Mouse (Mus musculus) mouse trophoblast stem cell (cell line): ENCODE data around the gene Tas2r110.

ENCODE experiments used
- in situ Hi-C, 2 experiments: fragments of 300-500 bp; cut with MseI, MboI; formaldehyde crosslinking; loops; 2 replicates in 1 of 2; 3 replicates in 1 of 2; pipeline ENCODE4 v1.15.1; 2025

Gene Tas2r110

DNA sequence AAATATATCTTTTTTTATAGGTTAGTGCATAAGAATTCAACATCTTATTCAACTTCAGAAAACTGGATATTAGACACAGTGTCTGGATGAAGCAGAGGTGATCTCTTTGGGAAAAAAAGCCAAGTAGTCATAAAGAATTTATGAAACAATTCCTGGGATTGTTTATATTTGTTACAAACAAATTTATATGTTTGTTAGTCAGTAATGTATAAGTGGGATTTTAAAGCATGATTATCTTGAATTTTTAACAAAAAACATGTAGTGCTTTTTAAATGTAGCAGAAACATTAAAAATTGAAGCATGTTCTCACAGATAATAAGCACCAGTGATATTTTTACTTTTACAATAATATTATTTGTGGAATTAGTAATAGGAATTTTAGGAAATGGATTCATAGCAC, at the start of gene Tas2r110:
Gene Tas2r110 (plus strand): TSS at position 301 of the 400 bp plus-strand sequence.
- in situ Hi-C loops = no loop called here

DNA sequence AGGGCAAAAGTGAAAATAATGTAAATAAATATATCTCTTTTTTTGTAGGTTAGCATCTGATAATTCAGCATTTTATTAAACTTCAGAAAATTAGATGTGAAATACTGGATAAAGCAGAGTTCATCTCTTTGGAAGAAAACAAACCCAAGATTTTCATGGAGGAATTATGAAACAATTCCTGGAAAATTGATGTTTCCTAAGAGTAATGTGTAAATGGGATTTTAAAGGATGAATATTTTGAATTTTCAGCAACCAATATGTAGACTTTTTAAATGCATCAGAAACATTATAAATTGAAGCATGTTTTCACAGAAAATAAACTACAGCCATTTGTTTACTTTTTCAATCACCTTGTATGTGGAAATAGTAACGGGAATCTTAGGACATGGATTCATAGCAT, 21.0 kb upstream of the Tas2r110 start, which contains the start of gene Tas2r123:
Gene Tas2r123 (plus strand): TSS at position 301 of the 400 bp plus-strand sequence.
- in situ Hi-C loops = no loop called here

DNA sequence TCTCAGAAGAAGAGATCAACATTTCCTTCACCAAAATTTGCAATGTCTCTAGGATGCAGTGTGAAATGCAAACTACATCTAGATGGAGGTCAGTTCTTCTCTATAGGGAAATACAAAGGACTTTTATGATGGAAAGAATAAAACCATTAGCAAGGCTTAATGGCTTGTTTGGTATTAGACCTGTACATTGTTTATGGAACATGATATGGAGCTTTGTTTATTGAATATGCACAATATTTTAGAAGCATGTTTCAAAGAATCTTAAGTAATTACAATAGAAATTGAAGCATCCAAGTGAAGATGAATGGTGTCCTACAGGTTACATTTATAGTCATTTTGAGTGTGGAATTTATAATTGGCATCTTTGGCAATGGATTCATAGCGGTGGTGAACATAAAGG, 12.7 kb upstream of the Tas2r110 start, which contains the start of gene Tas2r116:
Gene Tas2r116 (plus strand): TSS at position 301 of the 400 bp plus-strand sequence.
- in situ Hi-C loops = no loop called here

DNA sequence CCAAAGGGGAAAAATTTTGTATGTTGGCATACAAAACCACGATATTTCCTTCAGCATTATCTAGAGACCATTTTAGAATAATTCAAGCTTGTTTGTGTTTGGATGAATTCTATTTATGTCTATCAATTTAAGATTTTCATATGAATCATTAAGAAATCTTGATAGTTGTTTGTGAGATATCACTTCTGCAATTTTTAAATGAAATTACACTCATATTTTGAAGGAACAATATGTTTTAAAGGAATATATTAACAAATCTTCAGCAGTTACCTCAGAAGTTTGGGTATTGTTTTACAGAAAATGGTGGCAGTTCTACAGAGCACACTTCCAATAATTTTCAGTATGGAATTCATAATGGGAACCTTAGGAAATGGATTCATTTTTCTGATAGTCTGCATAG, 24.9 kb downstream of the Tas2r110 start, which contains the start of gene Tas2r113:
Gene Tas2r113 (plus strand): TSS at position 301 of the 400 bp plus-strand sequence.
- in situ Hi-C loops = no loop called here

DNA sequence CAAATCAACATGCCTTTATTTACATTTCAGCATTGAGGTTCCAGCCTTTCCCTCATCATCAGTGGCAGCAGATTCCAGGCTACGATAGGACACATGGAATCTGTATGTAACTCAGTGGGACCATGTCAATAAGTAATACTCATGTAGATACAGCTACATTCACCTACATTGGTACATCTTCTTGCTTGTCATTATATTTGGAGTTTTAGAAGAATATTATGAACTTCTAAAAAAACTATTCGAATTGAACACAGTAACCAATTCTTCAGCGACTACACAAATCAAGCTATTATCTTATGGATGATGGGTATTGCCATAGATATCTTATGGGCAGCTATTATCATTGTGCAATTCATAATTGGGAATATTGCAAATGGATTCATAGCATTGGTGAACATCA, 41.5 kb downstream of the Tas2r110 start, which contains the start of gene Tas2r125:
Gene Tas2r125 (plus strand): TSS at position 301 of the 400 bp plus-strand sequence.
- in situ Hi-C loops = no loop called here
